Mouse (Mus musculus): ENCODE measurements around the gene Prpf40a. TPM values are rescaled to one million over a fixed set of nuclear protein-coding genes. Genes with fewer than 3 reads are reported as not detected.

Prpf40a gene
- 124 TPM in 2 replicates for polyA plus RNA-seq (2015; fragmentation: Nextera tagmentation; extraction: Ambion mirVana)

- peak within 1 kb of the TSS; percentile 79 for H3K9ac ChIP-seq
- peaks cover 6% of the 10 kb centered on the region; the same call in 1 of the 2 replicates for H3K4me1 ChIP-seq
- ATAC-seq (ENCODE audit: insufficient number of reproducible peaks, low FRiP score, low TSS enrichment, low read depth), result peak; percentile 99
- peak within 1 kb of the TSS; percentile 86 for H3K4me3 ChIP-seq
- no peaks in the 10 kb centered on the region for H3K27me3 ChIP-seq
- H3K27ac ChIP-seq, result peak within 1 kb of the TSS; percentile 97
- WGBS, result under 1% methylated on average over 53 of the region's 53 CpGs
- no peaks in the 10 kb centered on the region for H3K9me3 ChIP-seq
- H3K36me3 ChIP-seq, result peaks cover 8% of the 10 kb centered on the region
- peak within 1 kb of the TSS; percentile 61 for H3K4me2 ChIP-seq
These were observed at the start of gene Prpf40a for GRCm38 (mm10) chr2:53190684-53191511. Prpf40a (minus strand) TSS chr2:53191284.

GRCm38 (mm10) chr2:53222242-53222641, 31.2 kb upstream of the Prpf40a start:
- no peak overlapping the region for H3K4me2 ChIP-seq
- no peaks in the 10 kb centered on the region for H3K9me3 ChIP-seq
- 86% methylated on average over 5 of the region's 5 CpGs for WGBS
- no peak overlapping the region for H3K27ac ChIP-seq
- H3K36me3 ChIP-seq, result peaks cover 14% of the 10 kb centered on the region; the same call in 1 of the 2 replicates
- ATAC-seq (ENCODE audit: insufficient number of reproducible peaks, low FRiP score, low TSS enrichment, low read depth), result no peak
- H3K4me3 ChIP-seq, result no peak overlapping the region
- H3K9ac ChIP-seq, result no peak overlapping the region
- H3K27me3 ChIP-seq, result no peaks in the 10 kb centered on the region
- no peaks in the 10 kb centered on the region for H3K4me1 ChIP-seq

- no peak for ATAC-seq (ENCODE audit: insufficient number of reproducible peaks, low FRiP score, low TSS enrichment, low read depth)
- peaks cover 25% of the 10 kb centered on the region for H3K36me3 ChIP-seq
- no peaks in the 10 kb centered on the region for H3K4me1 ChIP-seq
- no peaks in the 10 kb centered on the region for H3K27me3 ChIP-seq
- H3K4me2 ChIP-seq, result no peak overlapping the region
- no peak overlapping the region for H3K9ac ChIP-seq
- no peak overlapping the region for H3K4me3 ChIP-seq
- H3K27ac ChIP-seq, result no peak overlapping the region
- H3K9me3 ChIP-seq, result no peaks in the 10 kb centered on the region
- WGBS, result 100% methylated on average over 1 of the region's 1 CpGs
These were observed 22.4 kb upstream of the Prpf40a start for GRCm38 (mm10) chr2:53213493-53213892.

GRCm38 (mm10) chr2:53206749-53207148, 15.7 kb upstream of the Prpf40a start:
- Histone ChIP-seq H3K27me3 (no peaks in the 10 kb centered on the region), H3K4me2 (no peak overlapping the region), H3K4me3 (no peak overlapping the region), H3K4me1 (no peaks in the 10 kb centered on the region), H3K36me3 (peaks cover 9% of the 10 kb centered on the region; the same call in 1 of the 2 replicates), H3K9me3 (no peaks in the 10 kb centered on the region), H3K9ac (no peak overlapping the region), H3K27ac (no peak overlapping the region)
- ATAC-seq (ENCODE audit: insufficient number of reproducible peaks, low FRiP score, low TSS enrichment, low read depth), result no peak

GRCm38 (mm10) chr2:53204373-53205274, 13.5 kb upstream of the Prpf40a start:
- Histone ChIP-seq H3K4me3 (no peak overlapping the region), H3K27me3 (no peaks in the 10 kb centered on the region), H3K27ac (no peak overlapping the region), H3K9ac (no peak overlapping the region), H3K9me3 (no peaks in the 10 kb centered on the region), H3K4me1 (no peaks in the 10 kb centered on the region), H3K4me2 (no peak overlapping the region), H3K36me3 (no peaks in the 10 kb centered on the region)
- 60% methylated on average over 5 of the region's 5 CpGs for WGBS
- no peak for ATAC-seq (ENCODE audit: insufficient number of reproducible peaks, low FRiP score, low TSS enrichment, low read depth)

GRCm38 (mm10) chr2:53200164-53200885, 9.2 kb upstream of the Prpf40a start:
- H3K9me3 ChIP-seq, result no peaks in the 10 kb centered on the region
- no peak overlapping the region for H3K4me3 ChIP-seq
- H3K27me3 ChIP-seq, result no peaks in the 10 kb centered on the region
- H3K9ac ChIP-seq, result no peak overlapping the region
- WGBS, result 83% methylated on average over 4 of the region's 4 CpGs
- ATAC-seq (ENCODE audit: insufficient number of reproducible peaks, low FRiP score, low TSS enrichment, low read depth), result no peak
- no peak overlapping the region for H3K4me2 ChIP-seq
- no peaks in the 10 kb centered on the region for H3K4me1 ChIP-seq
- H3K36me3 ChIP-seq, result peaks cover 10% of the 10 kb centered on the region
- H3K27ac ChIP-seq, result no peak overlapping the region

- Histone ChIP-seq H3K4me3 (no peak overlapping the region), H3K36me3 (peaks cover 14% of the 10 kb centered on the region)
- WGBS, result 66% methylated on average over 1 of the region's 1 CpGs
These were observed 8.1 kb upstream of the Prpf40a start for GRCm38 (mm10) chr2:53199203-53199602.

GRCm38 (mm10) chr2:53196431-53196830, 5.3 kb upstream of the Prpf40a start:
- H3K4me3 ChIP-seq, result no peak overlapping the region
- no peaks in the 10 kb centered on the region for H3K9me3 ChIP-seq
- H3K27me3 ChIP-seq, result no peaks in the 10 kb centered on the region
- 92% methylated on average over 10 of the region's 10 CpGs for WGBS
- H3K36me3 ChIP-seq, result peaks cover 14% of the 10 kb centered on the region
- no peak overlapping the region for H3K27ac ChIP-seq
- H3K4me1 ChIP-seq, result no peaks in the 10 kb centered on the region
- no peak for ATAC-seq (ENCODE audit: insufficient number of reproducible peaks, low FRiP score, low TSS enrichment, low read depth)
- no peak overlapping the region for H3K4me2 ChIP-seq
- H3K9ac ChIP-seq, result no peak overlapping the region

More at GRCm38 (mm10) chr2:53199203-53199602, 8.1 kb upstream of the Prpf40a start:
- no peak for ATAC-seq (ENCODE audit: insufficient number of reproducible peaks, low FRiP score, low TSS enrichment, low read depth)
- Histone ChIP-seq H3K4me2 (no peak overlapping the region), H3K9me3 (no peaks in the 10 kb centered on the region), H3K27ac (no peak overlapping the region), H3K4me1 (no peaks in the 10 kb centered on the region), H3K27me3 (no peaks in the 10 kb centered on the region), H3K9ac (no peak overlapping the region)

GRCm38 (mm10) chr2:53192386-53192785, 1.3 kb upstream of the Prpf40a start:
- H3K4me1 ChIP-seq, result peaks cover 6% of the 10 kb centered on the region; the same call in 1 of the 2 replicates
- WGBS, result under 1% methylated on average over 20 of the region's 20 CpGs
- no peaks in the 10 kb centered on the region for H3K9me3 ChIP-seq
- H3K27ac ChIP-seq, result peak overlapping the region; percentile 97
- H3K9ac ChIP-seq, result peak overlapping the region; percentile 75
- H3K36me3 ChIP-seq, result peaks cover 14% of the 10 kb centered on the region
- peak overlapping the region; percentile 61 for H3K4me2 ChIP-seq
- ATAC-seq (ENCODE audit: insufficient number of reproducible peaks, low FRiP score, low TSS enrichment, low read depth), result no peak
- no peaks in the 10 kb centered on the region for H3K27me3 ChIP-seq
- peak overlapping the region; percentile 86 for H3K4me3 ChIP-seq

GRCm38 (mm10) chr2:53191523-53192220, 588 bp upstream of the Prpf40a start, which contains the start of gene Arl6ip6:
Arl6ip6 (plus strand) TSS chr2:53191726.
- under 1% methylated on average over 81 of the region's 82 CpGs for WGBS

GRCm38 (mm10) chr2:53189811-53190210, 1.3 kb downstream of the Prpf40a start:
- Histone ChIP-seq H3K4me3 (peak overlapping the region; percentile 86; the same call in 1 of the 2 replicates), H3K4me1 (peaks cover 6% of the 10 kb centered on the region; the same call in 1 of the 2 replicates), H3K4me2 (peak overlapping the region; percentile 56), H3K27ac (no peak overlapping the region), H3K9me3 (no peaks in the 10 kb centered on the region), H3K9ac (no peak overlapping the region), H3K36me3 (0 out of 2 replicates have a peak, but pooled peaks cover under 1% of the 10 kb centered on the region), H3K27me3 (no peaks in the 10 kb centered on the region)
- ATAC-seq (ENCODE audit: insufficient number of reproducible peaks, low FRiP score, low TSS enrichment, low read depth), result no peak
- WGBS, result 65% methylated on average over 3 of the region's 3 CpGs

More at GRCm38 (mm10) chr2:53191523-53192220, 588 bp upstream of the Prpf40a start, which contains the start of gene Arl6ip6:
- peak; percentile 86 for ATAC-seq (ENCODE audit: insufficient number of reproducible peaks, low FRiP score, low TSS enrichment, low read depth)
- H3K4me2 ChIP-seq, result peak within 1 kb of the TSS; percentile 61
- H3K27ac ChIP-seq, result peak within 1 kb of the TSS; percentile 97
- peaks cover 6% of the 10 kb centered on the region; the same call in 1 of the 2 replicates for H3K4me1 ChIP-seq
- no peaks in the 10 kb centered on the region for H3K9me3 ChIP-seq
- peaks cover 13% of the 10 kb centered on the region for H3K36me3 ChIP-seq
- H3K27me3 ChIP-seq, result no peaks in the 10 kb centered on the region
- H3K9ac ChIP-seq, result peak within 1 kb of the TSS; percentile 79
- peak within 1 kb of the TSS; percentile 86 for H3K4me3 ChIP-seq

Measured in limb, embryonic 15.5 days (tissue).